Mouse (Mus musculus) stomach, embryonic 14.5 days (tissue): ENCODE measurements around the gene Sap25. TPM values are rescaled to one million over a fixed set of nuclear protein-coding genes. Genes with fewer than 3 reads are reported as not detected.
A peak's percentile ranks its signal among the peaks of the same experiment; 100 is the strongest.

ENCODE experiments used
- ATAC-seq: fragments of 200-750 bp; cut with Nextera tagmentation; 2 replicates; pipeline ENCODE4 v1.8.0; 2017; ENCODE audit warnings: low read depth, moderate TSS enrichment; ENCODE audit not compliant: insufficient number of reproducible peaks, insufficient read depth, low FRiP score
- H3K27ac ChIP-seq: fragments of 300-500 bp; sonication (generic); 2 replicates; pipeline ENCODE4 v1.5.1; 2014; ENCODE audit warnings: mild to moderate bottlenecking, low read length, moderate library complexity, mixed read lengths
- H3K27me3 ChIP-seq: fragments of 300-500 bp; sonication (generic); 2 replicates; pipeline ENCODE4 v1.6.1; 2014; ENCODE audit warnings: low read length, control low read depth, mixed read lengths; ENCODE audit not compliant: control insufficient read depth, insufficient read depth
- H3K36me3 ChIP-seq: fragments of 300-500 bp; sonication (generic); 2 replicates; pipeline ENCODE4 v1.6.1; 2014; ENCODE audit warnings: mild to moderate bottlenecking, control low read depth, low read length, moderate library complexity, mixed read lengths; ENCODE audit not compliant: control insufficient read depth, insufficient read depth
- H3K4me1 ChIP-seq: fragments of 300-500 bp; sonication (generic); 2 replicates; pipeline ENCODE4 v1.6.1; 2014; ENCODE audit warnings: low read length, control low read depth, mixed read lengths; ENCODE audit not compliant: control insufficient read depth, insufficient read depth
- H3K4me2 ChIP-seq: fragments of 300-500 bp; sonication (generic); replicated peaks from 2 replicates; pipeline ENCODE4 v1.6.1; 2014; ENCODE audit warnings: low read depth, low read length, control low read depth
- H3K4me3 ChIP-seq: fragments of 300-500 bp; sonication (generic); 2 replicates; pipeline ENCODE4 v1.5.1; 2014; ENCODE audit warnings: low read depth, low read length, control low read depth
- H3K9ac ChIP-seq: fragments of 300-500 bp; sonication (generic); replicated peaks from 2 replicates; pipeline ENCODE4 v1.6.1; 2014; ENCODE audit warnings: low read depth, mild to moderate bottlenecking, control low read depth, low read length, moderate library complexity, mixed read lengths
- H3K9me3 ChIP-seq: fragments of 300-500 bp; sonication (generic); 2 replicates; pipeline ENCODE4 v1.6.1; 2016; ENCODE audit warnings: low read depth, low read length, control low read depth; ENCODE audit not compliant: control insufficient read depth
- WGBS: fragments of 180-500 bp; shearing (Covaris S2); extraction: QIAGEN DNeasy Blood & Tissue Kit; methylation state at CpG from one replicate; pipeline ENCODE4 v1.1.7; 2014; 5-methylcytosine and 5-hydroxymethylcytosine counted together
- polyA plus RNA-seq: library from polyadenylated mRNA; unstranded; fragments of >200 nt; fragmentation: Nextera tagmentation; extraction: Ambion mirVana; gene quantifications from 2 replicates; pipeline ENCODE4 v1.2.1, GENCODE M21; 2014

Gene Sap25
- polyA plus RNA-seq, 1 experiment from 2014 or later: 9.8 TPM

DNA sequence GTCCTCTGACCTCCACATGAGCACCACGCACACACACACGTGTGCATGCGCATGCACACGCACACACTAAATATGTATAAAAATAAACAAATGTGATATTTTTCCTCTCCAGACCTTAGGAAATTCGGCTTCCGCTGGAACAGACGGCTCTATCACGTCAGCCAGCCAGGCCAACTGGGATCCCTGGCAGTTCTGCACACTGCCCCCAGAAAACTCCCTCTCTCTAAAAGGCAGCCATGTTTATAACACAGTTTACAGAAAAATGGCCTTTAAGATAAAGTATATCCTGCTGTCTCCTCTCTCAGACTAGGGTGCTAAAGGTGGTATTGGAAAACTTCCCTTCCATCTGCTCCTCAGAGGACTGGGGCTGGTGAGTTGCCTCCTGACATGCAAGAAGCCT is 36.7 kb downstream of the Sap25 start:
- Histone ChIP-seq H3K27me3 (no peaks in the 10 kb centered on the region), H3K4me2 (no peak overlapping the region), H3K4me1 (peaks cover 5% of the 10 kb centered on the region; the same call in 1 of the 2 replicates), H3K9ac (no peak overlapping the region), H3K4me3 (no peak overlapping the region), H3K27ac (no peak overlapping the region), H3K36me3 (no peaks in the 10 kb centered on the region), H3K9me3 (no peaks in the 10 kb centered on the region)
- 92% methylated on average over 8 of the region's 8 CpGs for WGBS
- no peak for ATAC-seq

DNA sequence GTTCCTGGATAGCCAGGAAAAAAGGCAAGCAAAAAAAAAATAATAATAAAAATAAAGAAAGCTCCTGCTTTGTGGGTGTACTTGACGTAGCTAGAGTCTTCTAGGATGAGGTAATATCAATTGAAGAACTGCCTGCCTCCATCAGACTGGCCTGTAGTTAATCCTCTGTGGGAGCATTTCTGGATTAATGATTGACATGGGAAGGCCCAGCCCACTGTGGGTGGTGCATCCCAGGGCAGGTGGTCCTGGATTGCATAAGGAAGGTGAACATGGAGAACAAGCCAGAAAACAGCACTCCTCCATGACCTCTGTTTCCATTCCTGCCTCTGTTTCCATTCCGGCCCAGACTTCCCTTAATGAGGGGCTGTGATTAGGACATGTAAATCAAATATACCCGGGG is 37.6 kb downstream of the Sap25 start:
- Histone ChIP-seq H3K4me3 (no peak overlapping the region), H3K27me3 (no peaks in the 10 kb centered on the region), H3K9ac (no peak overlapping the region), H3K9me3 (no peaks in the 10 kb centered on the region), H3K27ac (no peak overlapping the region), H3K4me2 (no peak overlapping the region), H3K4me1 (peaks cover 6% of the 10 kb centered on the region), H3K36me3 (no peaks in the 10 kb centered on the region)
- 83% methylated on average over 3 of the region's 3 CpGs for WGBS
- ATAC-seq: no peak

DNA sequence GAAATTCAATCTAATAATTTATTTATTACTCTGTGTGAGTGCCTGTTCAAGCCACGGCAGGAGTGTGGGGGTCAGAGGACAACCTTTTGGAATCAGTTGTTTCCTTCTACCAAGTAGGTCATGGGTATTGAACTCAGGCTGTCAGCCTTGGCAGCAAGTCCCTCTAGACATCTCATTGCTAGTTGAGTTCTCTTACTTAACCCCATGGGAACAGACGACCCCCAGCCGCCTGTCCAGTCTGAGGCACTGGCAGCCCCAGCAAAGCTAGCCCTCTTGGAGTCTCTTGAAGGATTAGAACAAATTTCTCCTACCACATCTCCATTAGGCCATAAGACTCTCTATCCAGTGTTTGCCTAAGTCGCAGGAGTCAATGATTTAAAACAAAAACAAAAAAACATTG is 38.6 kb downstream of the Sap25 start:
- Histone ChIP-seq H3K4me2 (no peak overlapping the region), H3K4me1 (peaks cover 6% of the 10 kb centered on the region), H3K4me3 (no peak overlapping the region), H3K27ac (no peak overlapping the region), H3K9me3 (no peaks in the 10 kb centered on the region), H3K27me3 (no peaks in the 10 kb centered on the region), H3K36me3 (no peaks in the 10 kb centered on the region), H3K9ac (no peak overlapping the region)
- WGBS: 75% methylated on average over 4 of the region's 4 CpGs
- no peak for ATAC-seq

DNA sequence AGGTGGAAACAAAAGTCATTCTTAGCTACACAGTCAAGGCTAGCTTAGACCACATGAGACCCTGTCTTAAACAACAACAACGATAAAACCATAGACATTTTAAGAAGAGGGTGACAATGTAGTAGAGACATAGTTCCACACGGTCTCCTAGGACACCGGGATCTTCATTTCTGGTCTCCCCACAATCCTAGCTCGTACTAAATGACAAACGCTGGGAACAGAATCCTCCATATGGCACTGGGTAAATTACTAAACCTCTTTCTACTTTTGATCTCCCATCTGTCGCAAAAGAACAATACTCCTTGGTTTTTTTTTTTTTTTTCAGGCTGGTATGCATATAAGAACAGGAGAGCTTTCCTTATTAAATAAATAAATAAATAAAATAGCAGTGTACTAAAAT is 41.4 kb downstream of the Sap25 start:
- no peak overlapping the region for H3K27ac ChIP-seq
- no peak for ATAC-seq
- H3K4me2 ChIP-seq: no peak overlapping the region
- 91% methylated on average over 6 of the region's 6 CpGs for WGBS
- no peaks in the 10 kb centered on the region for H3K9me3 ChIP-seq
- H3K4me3 ChIP-seq: no peak overlapping the region
- H3K27me3 ChIP-seq: no peaks in the 10 kb centered on the region
- H3K9ac ChIP-seq: no peak overlapping the region
- peaks cover 6% of the 10 kb centered on the region for H3K4me1 ChIP-seq
- H3K36me3 ChIP-seq: no peaks in the 10 kb centered on the region

DNA sequence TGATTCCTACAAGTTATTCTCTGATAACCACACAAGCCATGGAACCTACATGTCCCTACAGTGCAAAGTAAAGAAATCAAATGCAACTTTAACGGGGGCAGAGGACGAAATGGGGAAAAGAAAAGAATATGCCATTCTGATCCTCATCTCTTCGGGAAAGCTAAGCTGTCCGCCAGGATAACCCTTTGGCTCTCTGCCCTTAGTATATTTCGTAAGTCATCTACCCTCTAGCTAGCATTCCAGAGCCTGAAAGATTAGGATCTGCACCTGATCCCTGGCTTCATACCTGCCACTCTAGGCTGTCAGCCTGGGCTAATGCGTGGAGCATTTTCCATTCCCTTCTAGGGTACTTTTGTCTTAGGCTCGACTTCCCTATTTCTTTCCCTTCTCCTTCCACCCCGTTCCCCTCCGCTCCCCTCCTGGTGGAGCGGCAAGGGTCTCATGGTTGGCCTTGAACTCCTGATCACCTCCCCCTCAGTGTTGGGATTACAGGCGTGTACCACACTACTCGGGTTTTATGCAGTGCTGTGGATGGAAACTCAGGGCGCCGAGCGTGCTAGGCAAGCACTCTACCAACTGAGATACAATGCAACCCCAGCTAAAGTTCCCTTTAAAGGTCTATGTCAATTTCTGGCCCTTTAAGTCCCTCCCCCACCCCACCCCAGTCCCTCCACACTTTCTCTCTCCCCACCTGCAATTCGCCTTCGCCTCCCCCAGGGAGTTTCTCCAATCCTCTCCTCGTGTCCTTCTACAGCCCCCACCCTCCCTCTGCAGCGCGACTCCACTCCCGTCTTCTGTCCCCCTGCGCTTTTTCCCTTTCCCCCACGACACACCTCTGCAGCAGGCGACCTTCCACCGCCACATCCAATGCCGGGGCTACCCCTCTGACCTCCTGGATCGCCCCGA is 42.5 kb downstream of the Sap25 start:
- Histone ChIP-seq H3K9me3 (no peaks in the 10 kb centered on the region), H3K36me3 (no peaks in the 10 kb centered on the region), H3K27me3 (no peaks in the 10 kb centered on the region), H3K4me2 (peak overlapping the region; percentile 95), H3K4me3 (peak overlapping the region; percentile 71), H3K9ac (peak overlapping the region; percentile 53), H3K27ac (peak overlapping the region; percentile 63; the same call in 1 of the 2 replicates), H3K4me1 (peaks cover 6% of the 10 kb centered on the region)
- 9% methylated on average over 28 of the region's 28 CpGs for WGBS
- ATAC-seq: no peak

DNA sequence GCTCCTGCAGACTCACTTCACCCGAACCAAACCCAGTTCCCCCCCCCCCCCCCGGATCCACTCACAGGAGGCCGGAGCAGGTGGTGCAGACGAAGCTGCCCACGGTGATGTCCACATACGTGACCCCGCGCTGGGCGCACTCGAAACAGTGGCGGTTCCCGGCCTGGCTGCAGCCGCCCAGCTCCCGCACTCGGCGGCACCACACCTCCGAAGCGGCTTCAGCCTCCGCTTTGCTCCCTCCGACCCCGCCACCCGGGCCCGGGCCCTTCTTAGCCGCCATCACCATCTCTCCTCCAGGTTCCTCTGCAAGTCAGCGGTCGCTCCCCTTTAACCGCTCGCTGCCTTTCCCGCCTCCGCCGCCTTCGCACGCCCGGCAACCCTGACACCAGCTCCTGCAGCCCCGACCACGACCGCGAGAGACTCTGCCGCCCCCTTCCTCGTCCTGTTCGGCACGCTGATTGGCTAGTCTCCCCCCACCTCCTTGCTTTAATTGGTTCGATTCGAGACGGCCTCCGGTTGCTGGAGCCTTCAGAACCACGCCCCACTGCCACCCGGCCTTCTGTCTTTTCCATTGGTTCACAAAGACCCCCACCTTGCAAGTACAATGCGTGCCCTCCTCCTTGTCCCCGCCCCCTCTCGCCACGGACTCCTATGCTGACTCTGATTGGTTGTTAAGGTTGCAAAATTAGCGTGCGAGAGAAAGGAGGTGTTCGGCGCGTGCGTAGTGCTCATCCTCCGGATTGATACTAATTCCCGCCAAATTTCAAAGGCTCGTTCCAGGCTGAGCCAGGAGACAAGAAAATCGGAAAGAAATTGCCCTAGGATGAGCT is 43.4 kb downstream of the Sap25 start, which contains the start of gene Agfg2:
TSS of gene Agfg2 (minus strand) at position 433 of the 830 bp plus-strand sequence.
- peaks cover 6% of the 10 kb centered on the region for H3K4me1 ChIP-seq
- ATAC-seq: peak; percentile 99
- no peaks in the 10 kb centered on the region for H3K36me3 ChIP-seq
- no peaks in the 10 kb centered on the region for H3K9me3 ChIP-seq
- H3K9ac ChIP-seq: peak within 1 kb of the TSS; percentile 53
- H3K4me3 ChIP-seq: peak within 1 kb of the TSS; percentile 71
- peak within 1 kb of the TSS; percentile 95 for H3K4me2 ChIP-seq
- H3K27me3 ChIP-seq: no peaks in the 10 kb centered on the region
- peak within 1 kb of the TSS; percentile 63; the same call in 1 of the 2 replicates for H3K27ac ChIP-seq
- under 1% methylated on average over 60 of the region's 62 CpGs for WGBS

DNA sequence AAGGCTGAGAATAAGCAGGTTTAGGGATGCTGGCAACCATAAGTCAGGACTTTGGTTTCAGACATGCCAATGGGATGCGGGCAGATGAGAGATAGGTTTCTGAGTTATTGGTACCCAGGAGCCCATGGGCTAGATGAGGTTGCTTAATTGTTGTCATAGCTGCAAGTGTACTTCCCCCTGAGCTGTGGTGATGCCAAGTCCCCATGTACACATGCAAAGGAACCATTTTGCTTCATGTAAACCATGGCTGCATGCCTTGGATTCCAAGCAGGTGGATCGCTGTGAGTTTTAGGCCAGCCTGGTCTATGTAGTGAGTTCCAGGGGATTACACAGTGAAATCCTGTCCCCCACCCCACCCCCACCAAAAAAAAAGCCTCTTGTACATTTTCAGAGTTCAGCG is 44.5 kb downstream of the Sap25 start:
- Histone ChIP-seq H3K4me2 (no peak overlapping the region), H3K4me3 (no peak overlapping the region), H3K4me1 (peaks cover 6% of the 10 kb centered on the region), H3K36me3 (no peaks in the 10 kb centered on the region), H3K27ac (no peak overlapping the region), H3K9ac (no peak overlapping the region), H3K27me3 (no peaks in the 10 kb centered on the region), H3K9me3 (no peaks in the 10 kb centered on the region)
- ATAC-seq: no peak
- 91% methylated on average over 3 of the region's 3 CpGs for WGBS

DNA sequence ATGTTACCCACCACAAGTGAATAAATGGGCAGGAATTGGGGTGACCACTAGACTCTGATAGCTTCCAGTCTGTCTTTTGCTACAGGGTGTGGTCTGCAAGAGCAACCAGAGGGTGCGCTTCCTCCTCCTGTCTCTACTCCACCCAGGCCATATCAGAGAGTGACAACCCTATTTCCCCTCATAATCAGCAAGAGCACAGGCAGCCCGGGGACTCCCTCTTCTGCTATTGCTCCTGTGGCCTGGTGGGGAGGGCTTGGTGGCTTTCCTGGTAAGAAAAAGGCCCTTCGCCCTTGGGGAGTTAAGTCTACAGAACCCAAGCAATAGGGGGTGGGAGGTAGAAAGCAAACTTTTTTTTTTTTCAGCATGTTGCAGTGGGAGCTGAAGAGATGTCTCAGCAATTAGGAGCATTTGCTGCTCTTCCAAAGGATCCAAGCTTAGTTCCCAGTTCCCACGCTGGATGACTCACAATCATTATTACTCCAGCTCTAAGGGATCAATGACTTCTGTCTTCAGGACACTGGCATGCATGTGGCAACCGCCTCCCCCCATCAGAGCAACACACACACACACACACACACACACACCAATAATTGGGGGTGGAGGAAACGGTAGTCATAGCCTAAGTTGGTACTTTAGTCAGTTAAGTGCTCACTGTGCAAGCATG is 45.1 kb downstream of the Sap25 start:
- no peaks in the 10 kb centered on the region for H3K9me3 ChIP-seq
- H3K36me3 ChIP-seq: no peaks in the 10 kb centered on the region
- no peak overlapping the region for H3K9ac ChIP-seq
- no peak overlapping the region for H3K4me2 ChIP-seq
- H3K4me3 ChIP-seq: no peak overlapping the region
- H3K4me1 ChIP-seq: peaks cover 6% of the 10 kb centered on the region
- H3K27ac ChIP-seq: no peak overlapping the region
- 77% methylated on average over 6 of the region's 6 CpGs for WGBS
- ATAC-seq: peak; percentile 20; the same call in 1 of the 2 replicates
- H3K27me3 ChIP-seq: no peaks in the 10 kb centered on the region
